Comparison of ENCODE assay signal across 7 mouse cellular contexts in the genomic region with DNA sequence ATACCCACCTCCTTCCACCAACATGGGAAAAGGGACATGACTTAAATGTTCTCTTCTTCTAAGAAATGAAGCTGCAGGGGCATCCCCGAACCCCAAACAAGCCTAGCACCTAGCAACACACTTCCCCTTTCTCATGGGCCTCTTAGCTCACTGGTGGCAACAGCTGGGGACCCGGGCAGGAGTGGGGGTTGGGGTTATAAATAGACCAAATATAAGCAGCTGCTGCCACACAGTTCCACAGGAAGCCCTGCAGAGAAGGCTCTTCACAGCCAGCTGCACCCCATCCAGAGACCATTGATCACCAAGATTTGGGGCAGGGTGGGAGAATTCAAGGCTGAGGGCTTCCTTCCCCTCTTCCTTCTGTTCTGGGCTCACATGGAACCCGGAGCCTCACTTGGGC. TPM values are rescaled to one million over a fixed set of nuclear protein-coding genes. Genes with fewer than 3 reads are reported as not detected.
A peak's percentile ranks its signal among the peaks of the same experiment; 100 is the strongest.
DNase-seq lines count a peak whose midpoint lies in the region; ATAC-seq lines count a peak whose summit lies in the region.

No protein-coding gene starts in this region.

- no peaks in the 10 kb centered on the region for H3K9me3 ChIP-seq in heart, embryonic 14.5 days (ENCODE audit: control insufficient read depth, low read length)
- H3K9me3 ChIP-seq in liver, embryonic 15.5 days (replicated peaks), result no peaks in the 10 kb centered on the region

- H3K27me3 ChIP-seq in heart, embryonic 14.5 days (ENCODE audit: control insufficient read depth, insufficient read depth, low read length), result no peaks in the 10 kb centered on the region
- peaks cover 30% of the 10 kb centered on the region for H3K27me3 ChIP-seq in liver, embryonic 15.5 days

- 33% methylated on average over 3 of the region's 3 CpGs for WGBS in heart, embryonic 14.5 days
- 9% methylated on average over 3 of the region's 3 CpGs for WGBS in liver, embryonic 15.5 days (ENCODE audit: insufficient replicate concordance)

- H3K9ac ChIP-seq in heart, embryonic 14.5 days (ENCODE audit: low read length), result peak overlapping the region; percentile 74; the same call in 1 of the 2 replicates
- no peak overlapping the region for H3K9ac ChIP-seq in liver, embryonic 15.5 days

- peak overlapping the region; percentile 89 to 92 for H3K27ac ChIP-seq in heart, embryonic 14.5 days (replicated peaks in 1 of 2; ENCODE audit: control insufficient read depth in 1 of 2, insufficient read depth in 1 of 2, low read depth in 2 of 2, low read length in 2 of 2)
- H3K27ac ChIP-seq in liver, embryonic 15.5 days (replicated peaks), result no peak overlapping the region

- peak overlapping the region; percentile 83 for H3K4me2 ChIP-seq in heart, embryonic 14.5 days (ENCODE audit: low read length)
- H3K4me2 ChIP-seq in liver, embryonic 15.5 days, result no peak overlapping the region

- H3K36me3 ChIP-seq in heart, embryonic 14.5 days (ENCODE audit: control insufficient read depth, insufficient read depth, low read length), result no peaks in the 10 kb centered on the region
- no peaks in the 10 kb centered on the region for H3K36me3 ChIP-seq in liver, embryonic 15.5 days (replicated peaks)

- ATAC-seq in heart, embryonic 14.5 days (ENCODE audit: insufficient number of reproducible peaks, insufficient read depth, low FRiP score, low read depth), result peak; percentile 51; the same call in 1 of the 2 replicates
- peak; percentile 51 for ATAC-seq in liver, embryonic 15.5 days (ENCODE audit: insufficient read depth)

- peak; percentile 93 for DNase-seq in CD4-positive helper T cell, adult 2 months (ENCODE audit: low read depth, low spot score)
- peak; percentile 76 for DNase-seq in MEL-GATA-1-ER (ENCODE audit: extremely low read depth, low read depth)
- peak; percentile 66 for DNase-seq in retina, postnatal 1 day
- DNase-seq in ovary, postnatal 10 days (ENCODE audit: low spot score), result no peak
- DNase-seq in urinary bladder, postnatal 10 days (ENCODE audit: low spot score), result no peak

- H3K4me1 ChIP-seq in heart, embryonic 14.5 days (ENCODE audit: control insufficient read depth in 2 of 2, insufficient read depth in 2 of 2, low read length in 2 of 2), result peaks cover 16 to 20% of the 10 kb centered on the region in 2 experiments
- 0 out of 2 replicates have a peak, but pooled peaks cover 18% of the 10 kb centered on the region for H3K4me1 ChIP-seq in liver, embryonic 15.5 days (replicated peaks)

- no peak overlapping the region for H3K4me3 ChIP-seq in heart, embryonic 14.5 days (ENCODE audit: control insufficient read depth in 1 of 2, insufficient read depth in 1 of 2, low read depth in 1 of 2, low read length in 2 of 2)
- H3K4me3 ChIP-seq in liver, embryonic 15.5 days (replicated peaks), result no peak overlapping the region

RNA-seq across cellular contexts. Expression of a gene that starts 7.6 kb away (rescaled TPM):
- polyA plus RNA-seq in heart, embryonic 14.5 days (2014; fragmentation: Nextera tagmentation; extraction: Ambion mirVana), result 35.6 and 35.9 TPM in 2 replicates
- polyA plus RNA-seq in liver, embryonic 15.5 days (2015; fragmentation: Nextera tagmentation; extraction: Ambion mirVana), result 13.4 and 15.4 TPM in 2 replicates

RNA-seq across cellular contexts. Expression of a gene that starts 33.7 kb away (rescaled TPM):
- 114 and 119 TPM in 2 replicates for polyA plus RNA-seq in heart, embryonic 14.5 days (2014; fragmentation: Nextera tagmentation; extraction: Ambion mirVana)
- 184 and 189 TPM in 2 replicates for polyA plus RNA-seq in liver, embryonic 15.5 days (2015; fragmentation: Nextera tagmentation; extraction: Ambion mirVana)

RNA-seq across cellular contexts. Expression of a gene that starts 49.7 kb away (rescaled TPM):
- polyA plus RNA-seq in heart, embryonic 14.5 days (2014; fragmentation: Nextera tagmentation; extraction: Ambion mirVana), result 19.5 and 22.7 TPM in 2 replicates
- 11.3 and 12.8 TPM in 2 replicates for polyA plus RNA-seq in liver, embryonic 15.5 days (2015; fragmentation: Nextera tagmentation; extraction: Ambion mirVana)

Comparison
In these comparisons a context has a peak if more than half of its experiments do, and no peak if none do; other contexts are left out.
1. DNase-seq: peak in CD4-positive helper T cell, adult 2 months (single experiment), MEL-GATA-1-ER (single experiment) and retina, postnatal 1 day (single experiment); none in ovary, postnatal 10 days (single experiment) and urinary bladder, postnatal 10 days (single experiment).